Mouse (Mus musculus) cortical plate, adult 2 months (tissue): ENCODE results near the gene Armcx3.

Experiments
- CTCF ChIP-seq: fragments of 200-500 bp; IDR thresholded peaks from 2 replicates; pipeline ENCODE4 v1.5.1; 2011; ENCODE audit warnings: mild to moderate bottlenecking, control low read depth, low read length; ENCODE audit not compliant: insufficient read depth; ENCODE audit errors: extremely low read depth
- POLR2A ChIP-seq: fragments of 200-500 bp; IDR thresholded peaks from 2 replicates; pipeline ENCODE4 v1.6.1; 2011; ENCODE audit warnings: mild to moderate bottlenecking, low read length, control low read depth; ENCODE audit not compliant: insufficient read depth; ENCODE audit errors: extremely low read depth

DNA sequence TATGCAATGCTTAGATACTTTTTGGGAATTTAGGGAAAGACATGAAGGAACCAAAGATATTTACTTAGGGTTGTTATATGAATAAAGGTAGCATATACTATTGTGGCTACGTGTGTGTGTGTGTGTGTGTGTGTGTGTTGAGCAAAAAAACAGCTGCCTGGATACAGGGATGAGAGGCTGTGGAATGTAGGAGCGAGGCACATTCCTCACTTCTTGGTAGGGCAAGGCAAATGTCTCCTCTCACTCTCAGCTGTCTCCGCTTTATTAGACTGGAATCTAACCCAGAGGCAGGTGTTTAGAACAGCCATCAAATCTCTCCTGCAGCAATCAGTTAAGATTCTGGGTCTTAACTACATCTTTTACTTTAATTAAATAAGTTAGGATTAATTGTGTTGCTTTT lies 39.5 kb upstream of the Armcx3 start:
- TF ChIP-seq CTCF (no peak), POLR2A (no peak)
